Mouse (Mus musculus) hindbrain, embryonic 14.5 days (tissue): ENCODE results near the gene Neurl1b. TPM values are rescaled to one million over a fixed set of nuclear protein-coding genes. Genes with fewer than 3 reads are reported as not detected.

Experiments
- ATAC-seq: fragments of 200-750 bp; cut with Nextera tagmentation; 2 replicates; pipeline ENCODE4 v1.8.0; 2017; ENCODE audit warnings: moderate number of reproducible peaks, mild to moderate bottlenecking, moderate TSS enrichment, moderate library complexity; ENCODE audit not compliant: low FRiP score
- DNase-seq: peaks from one replicate; pipeline ENCODE4 v3.0.0-alpha.2; 2015; ENCODE audit warnings: low spot score
- H3K27ac ChIP-seq: fragments of 300-500 bp; sonication (generic); 2 replicates; pipeline ENCODE4 v1.5.1; 2014; ENCODE audit warnings: mild to moderate bottlenecking, moderate library complexity
- H3K27me3 ChIP-seq: fragments of 300-500 bp; sonication (generic); 2 replicates; pipeline ENCODE4 v1.6.1; 2014; ENCODE audit warnings: mild to moderate bottlenecking, low read length, mixed read lengths; ENCODE audit not compliant: control insufficient read depth, insufficient read depth
- H3K36me3 ChIP-seq: fragments of 300-500 bp; sonication (generic); replicated peaks from 2 replicates; pipeline ENCODE4 v1.6.1; 2014; ENCODE audit not compliant: control insufficient read depth, insufficient read depth
- H3K4me1 ChIP-seq: fragments of 300-500 bp; sonication (generic); replicated peaks from 2 replicates; pipeline ENCODE4 v1.6.1; 2014; ENCODE audit warnings: antibody characterized with exemption, low read length, mixed read lengths; ENCODE audit not compliant: control insufficient read depth, insufficient read depth
- H3K4me2 ChIP-seq: fragments of 300-500 bp; sonication (generic); replicated peaks from 2 replicates; pipeline ENCODE4 v1.6.1; 2014; ENCODE audit warnings: mild to moderate bottlenecking, moderate library complexity
- H3K4me3 ChIP-seq: fragments of 300-500 bp; sonication (generic); replicated peaks from 2 replicates; pipeline ENCODE4 v1.5.1; 2014; ENCODE audit warnings: mild to moderate bottlenecking, low read length
- H3K9ac ChIP-seq: fragments of 300-500 bp; sonication (generic); 2 replicates; pipeline ENCODE4 v1.6.1; 2014
- H3K9me3 ChIP-seq: fragments of 300-500 bp; sonication (generic); 2 replicates; pipeline ENCODE4 v1.6.1; 2016; ENCODE audit warnings: low read length; ENCODE audit not compliant: control insufficient read depth
- WGBS: fragments of 180-500 bp; shearing (Covaris S2); extraction: QIAGEN DNeasy Blood & Tissue Kit; methylation state at CpG from one replicate; pipeline ENCODE4 v1.1.7; 2014; 5-methylcytosine and 5-hydroxymethylcytosine counted together
- polyA plus RNA-seq: library from polyadenylated mRNA; unstranded; fragments of >200 nt; fragmentation: Nextera tagmentation; extraction: Ambion mirVana; gene quantifications from 2 replicates; pipeline ENCODE4 v1.2.1, GENCODE M21; 2014

The Neurl1b gene
- polyA plus RNA-seq, 1 experiment from 2014 or later, result 1.9 TPM

DNA sequence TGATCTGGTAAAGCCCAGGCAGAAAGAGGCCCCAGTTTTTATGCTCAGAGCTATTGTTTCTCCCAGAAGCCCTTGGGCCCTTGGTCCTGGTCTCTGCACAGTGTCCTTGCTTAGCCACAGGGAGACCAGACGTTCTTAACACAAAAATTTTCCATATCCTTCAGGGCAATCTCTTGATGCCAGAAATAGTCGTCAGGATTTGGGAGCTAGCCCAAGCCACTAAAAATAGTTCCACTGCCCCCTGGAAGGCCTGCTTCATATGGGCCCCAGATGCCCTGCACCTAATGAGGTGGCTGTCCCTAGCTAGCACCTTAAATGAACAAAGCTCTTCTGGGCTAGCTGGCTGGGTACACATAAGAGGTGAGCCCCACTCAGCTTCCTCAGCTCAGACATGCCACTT is 76.3 kb downstream of the Neurl1b start:
- WGBS, result 87% methylated on average over 2 of the region's 2 CpGs

DNA sequence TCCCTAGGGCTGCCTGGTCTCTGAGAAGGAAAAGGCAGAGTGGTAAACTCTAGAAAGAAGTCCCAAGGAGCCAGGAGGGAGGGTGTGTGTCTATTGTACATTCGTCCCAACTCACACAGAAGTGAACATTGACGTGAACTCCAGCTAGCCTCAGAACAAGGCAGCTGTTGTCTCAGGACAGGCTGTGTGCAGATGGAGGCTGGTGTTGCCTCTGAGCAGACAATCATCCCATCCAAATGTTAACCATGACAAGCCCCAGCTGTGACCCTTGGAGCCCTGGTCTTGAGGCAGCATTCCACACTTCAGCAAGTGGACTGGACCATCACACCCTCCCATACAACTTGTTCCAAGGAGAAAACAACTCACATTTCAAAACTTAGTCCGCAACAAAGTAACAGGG is 77.6 kb downstream of the Neurl1b start:
- no peak for DNase-seq
- 87% methylated on average over 3 of the region's 3 CpGs for WGBS
- Histone ChIP-seq H3K9me3 (0 out of 2 replicates have a peak, but pooled peaks cover 5% of the 10 kb centered on the region), H3K4me2 (no peak overlapping the region), H3K27ac (no peak overlapping the region), H3K27me3 (no peaks in the 10 kb centered on the region), H3K36me3 (no peaks in the 10 kb centered on the region), H3K9ac (no peak overlapping the region), H3K4me3 (no peak overlapping the region), H3K4me1 (no peaks in the 10 kb centered on the region)
- ATAC-seq, result no peak

More for the DNA sequence above, 76.3 kb downstream of the Neurl1b start:
- no peaks in the 10 kb centered on the region for H3K36me3 ChIP-seq
- no peak overlapping the region for H3K27ac ChIP-seq
- no peak for DNase-seq
- ATAC-seq, result no peak
- 0 out of 2 replicates have a peak, but pooled peaks cover 5% of the 10 kb centered on the region for H3K9me3 ChIP-seq
- no peak overlapping the region for H3K4me3 ChIP-seq
- no peak overlapping the region for H3K4me2 ChIP-seq
- no peaks in the 10 kb centered on the region for H3K27me3 ChIP-seq
- H3K4me1 ChIP-seq, result no peaks in the 10 kb centered on the region
- H3K9ac ChIP-seq, result no peak overlapping the region

DNA sequence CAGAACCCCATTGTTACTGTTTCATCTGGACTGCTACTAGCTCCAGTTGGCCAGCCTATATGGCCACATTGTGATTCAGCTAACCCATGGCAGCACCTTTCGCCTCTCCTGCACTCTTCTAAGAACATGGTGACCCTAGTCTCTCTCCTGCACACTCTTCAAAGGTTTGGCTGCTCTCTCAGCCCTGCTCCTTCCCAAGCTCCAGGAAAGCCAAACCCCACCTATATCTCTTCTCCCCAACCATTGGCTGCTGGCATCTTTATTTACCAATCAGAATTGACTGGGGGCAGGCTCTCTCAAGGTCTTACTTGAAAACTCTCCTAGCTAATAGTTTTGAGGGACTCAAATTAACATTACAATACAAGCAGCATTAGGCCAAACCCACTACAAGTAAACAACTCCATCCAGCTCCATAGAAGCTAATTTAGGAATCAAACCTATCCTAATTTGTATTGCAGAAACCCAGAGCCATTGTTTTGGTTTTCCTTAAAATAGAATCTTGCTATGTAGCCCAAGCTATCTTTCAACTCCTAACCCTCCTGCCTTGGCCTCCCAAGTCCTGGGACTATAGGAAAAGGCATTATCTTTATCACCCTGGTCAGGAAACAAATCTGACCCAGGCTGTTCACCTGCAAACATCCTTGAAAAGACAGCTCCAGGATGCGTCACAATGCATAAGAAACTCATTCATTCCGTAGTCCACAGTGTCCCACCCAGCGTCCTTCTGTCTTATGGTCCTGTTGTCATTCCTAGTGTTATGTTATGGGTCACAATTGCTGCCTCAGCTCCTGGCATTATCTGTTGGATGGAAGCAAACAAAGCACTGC is 80.2 kb downstream of the Neurl1b start:
- H3K9me3 ChIP-seq, result 0 out of 2 replicates have a peak, but pooled peaks cover 5% of the 10 kb centered on the region
- H3K4me3 ChIP-seq, result no peak overlapping the region
- ATAC-seq (no peak), DNase-seq (no peak)
- no peaks in the 10 kb centered on the region for H3K27me3 ChIP-seq
- no peaks in the 10 kb centered on the region for H3K4me1 ChIP-seq
- 87% methylated on average over 4 of the region's 4 CpGs for WGBS
- no peaks in the 10 kb centered on the region for H3K36me3 ChIP-seq
- no peak overlapping the region for H3K4me2 ChIP-seq
- H3K9ac ChIP-seq, result no peak overlapping the region
- no peak overlapping the region for H3K27ac ChIP-seq

Other genes with a start within 250 kb of the Neurl1b start
- gene Pdia2, start 215.7 kb upstream of the Neurl1b start, polyA plus RNA-seq, result 0.28 TPM in 1 of 2 replicates, not detected in the other
- 14.2 and 16.1 TPM in 2 replicates for gene Rgs11, start 211.9 kb upstream of the Neurl1b start, polyA plus RNA-seq
- gene Arhgdig, start 207.0 kb upstream of the Neurl1b start, polyA plus RNA-seq, result 181 and 195 TPM in 2 replicates
- gene Fam234a, start 170.6 kb upstream of the Neurl1b start, polyA plus RNA-seq, result 31.2 and 31.4 TPM in 2 replicates
- 100.0 and 104 TPM in 2 replicates for gene Luc7l, start 161.9 kb upstream of the Neurl1b start, polyA plus RNA-seq
- 110 and 119 TPM in 2 replicates for gene Ergic1, start 146.7 kb downstream of the Neurl1b start, polyA plus RNA-seq
- 31.5 and 31.6 TPM in 2 replicates for gene Dusp1, start 147.3 kb downstream of the Neurl1b start, polyA plus RNA-seq
- 91.3 and 106 TPM in 2 replicates for gene Atp6v0e, start 248.4 kb downstream of the Neurl1b start, polyA plus RNA-seq